Mouse (Mus musculus) E14TG2a.4 (cell line): ENCODE results near the gene Gys1.
"Not testable (repeated sequence)": the region's sequence is repeated elsewhere in the genome, so short reads cannot be mapped to it uniquely, and the experiment has no call there.

Experiments
- H3K27me3 ChIP-seq: 2 replicates; pipeline ENCODE4 v1.6.1; 2014; ENCODE audit warnings: low read length, control low read depth; ENCODE audit not compliant: insufficient read depth
- H3K36me3 ChIP-seq: 2 replicates; pipeline ENCODE4 v1.6.1; 2014; ENCODE audit warnings: low read length, control low read depth; ENCODE audit not compliant: insufficient read depth
- H3K4me1 ChIP-seq: replicated peaks from 2 replicates; pipeline ENCODE4 v1.6.1; 2014; ENCODE audit warnings: low read depth, low read length, control low read depth
- H3K4me3 ChIP-seq: replicated peaks from 2 replicates; pipeline ENCODE4 v1.5.1; 2014; ENCODE audit warnings: mild to moderate bottlenecking, low read length
- H3K9me3 ChIP-seq: 2 replicates; pipeline ENCODE4 v1.6.1; 2014; ENCODE audit warnings: low read length, control low read depth
- CTCF ChIP-seq: conservative IDR thresholded peaks from 2 replicates; pipeline ENCODE4 v1.5.1; 2014; ENCODE audit warnings: low read length
- NANOG ChIP-seq: IDR thresholded peaks from 2 replicates; pipeline ENCODE4 v1.6.1; 2014; ENCODE audit warnings: borderline replicate concordance, low read length, mixed read lengths
- POU5F1 ChIP-seq: IDR thresholded peaks from 2 replicates; pipeline ENCODE4 v1.6.1; 2014; ENCODE audit warnings: low read length, borderline replicate concordance

The Gys1 gene

DNA sequence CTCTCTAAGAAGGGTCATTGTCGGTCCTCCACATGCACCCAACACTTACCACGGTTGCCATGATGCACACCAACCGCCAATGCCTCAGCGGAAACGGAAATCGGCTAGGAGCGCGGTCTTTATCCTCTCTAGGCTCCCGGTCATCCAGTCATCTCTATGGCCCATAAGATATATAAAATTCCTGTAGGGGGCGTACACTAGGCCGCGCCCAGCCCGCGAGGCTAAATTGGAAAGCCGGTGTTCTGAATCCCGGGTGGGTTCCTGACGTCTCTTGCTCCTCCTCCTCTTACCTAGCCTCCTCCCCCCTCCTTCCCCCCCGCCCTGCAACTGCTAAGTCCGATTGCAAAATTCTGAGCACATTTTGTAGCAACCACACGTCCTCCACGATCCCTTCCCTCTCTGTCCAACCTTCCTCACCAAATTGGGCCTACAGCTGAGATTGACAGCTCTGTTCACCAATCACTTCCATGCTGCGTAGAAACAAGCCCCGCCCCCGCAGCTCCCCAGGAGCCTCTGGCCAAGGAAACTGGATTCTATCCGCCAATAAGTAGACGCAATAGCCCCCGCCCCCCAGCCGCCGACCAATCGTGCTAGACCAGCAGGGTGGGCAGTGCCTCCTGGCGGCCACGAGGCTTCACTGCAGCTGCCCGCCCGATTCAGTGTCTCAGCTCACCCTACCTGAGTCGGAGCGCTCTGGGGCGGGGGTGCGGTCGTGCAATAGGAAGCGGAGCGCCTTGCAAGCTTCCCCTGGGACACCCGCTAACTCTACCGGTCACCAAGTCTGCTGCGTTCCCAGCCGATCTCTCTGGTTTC lies at the start of gene Gys1:
TSS of gene Gys1 (plus strand) at position 642 of the 813 bp plus-strand sequence.
- TF ChIP-seq CTCF (peak; percentile 96), POU5F1 (no peak)
- Histone ChIP-seq H3K36me3 (peaks cover 45% of the 10 kb centered on the region), H3K4me3 (peak within 1 kb of the TSS; percentile 96), H3K4me1 (peaks cover 89% of the 10 kb centered on the region), H3K27me3 (no peaks in the 10 kb centered on the region), H3K9me3 (no peaks in the 10 kb centered on the region)

GRCm38 (mm10) chr7:45386077-45386476 lies 48.6 kb upstream of the Gys1 start:
- Histone ChIP-seq H3K4me1 (peaks cover 56% of the 10 kb centered on the region), H3K36me3 (peaks cover 98% of the 10 kb centered on the region), H3K4me3 (no peak overlapping the region), H3K27me3 (no peaks in the 10 kb centered on the region), H3K9me3 (no peaks in the 10 kb centered on the region)
- no peak for TF ChIP-seq POU5F1
- no peak for TF ChIP-seq CTCF
- TF ChIP-seq NANOG = no peak

- peak overlapping the region; percentile 89 for H3K4me3 ChIP-seq
- no peaks in the 10 kb centered on the region for H3K27me3 ChIP-seq
- H3K9me3 ChIP-seq = no peaks in the 10 kb centered on the region
- H3K4me1 ChIP-seq = peaks cover 44% of the 10 kb centered on the region
- TF ChIP-seq POU5F1 = no peak
- no peak for TF ChIP-seq CTCF
- TF ChIP-seq NANOG = no peak
- H3K36me3 ChIP-seq = peaks cover 44% of the 10 kb centered on the region
Observed at GRCm38 (mm10) chr7:45395129-45395541, 39.5 kb upstream of the Gys1 start.

- TF ChIP-seq POU5F1 (no peak), CTCF (no peak), NANOG (no peak)
- Histone ChIP-seq H3K36me3 (peaks cover 38% of the 10 kb centered on the region), H3K4me1 (peaks cover 42% of the 10 kb centered on the region), H3K27me3 (no peaks in the 10 kb centered on the region), H3K9me3 (no peaks in the 10 kb centered on the region), H3K4me3 (peak within 1 kb of the TSS; percentile 89)
Observed at GRCm38 (mm10) chr7:45395578-45396336, 38.9 kb upstream of the Gys1 start, which contains the start of gene Snrnp70. TSS of gene Snrnp70 (minus strand) at chr7:45395742.

- Histone ChIP-seq H3K4me3 (peak overlapping the region; percentile 76), H3K4me1 (peaks cover 44% of the 10 kb centered on the region), H3K36me3 (peaks cover 34% of the 10 kb centered on the region)
- H3K9me3 ChIP-seq, H3K27me3 ChIP-seq: not testable (repeated sequence)
Observed at GRCm38 (mm10) chr7:45396337-45396775, 38.3 kb upstream of the Gys1 start.

DNA sequence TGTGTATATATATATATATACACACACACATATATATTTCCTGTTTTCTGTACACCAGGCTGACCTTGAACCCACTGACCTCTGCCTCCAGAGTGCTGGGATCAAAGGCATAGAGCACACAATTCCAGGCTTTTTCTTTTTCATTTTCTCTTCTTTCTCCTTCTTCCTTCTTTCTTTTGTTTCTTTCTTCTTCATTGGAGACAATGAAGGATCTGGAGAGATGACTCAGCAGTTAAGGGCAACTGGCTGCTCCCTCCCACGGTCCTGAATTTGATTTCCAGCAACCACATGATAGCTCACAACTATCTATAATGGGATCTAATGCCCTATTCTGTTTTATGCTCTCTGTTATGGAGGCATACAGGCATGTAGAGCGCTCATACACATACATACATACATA lies 37.9 kb upstream of the Gys1 start:
- no peak for TF ChIP-seq NANOG
- TF ChIP-seq CTCF = no peak
- no peak for TF ChIP-seq POU5F1
- H3K9me3 ChIP-seq = no peaks in the 10 kb centered on the region
- peaks cover 30% of the 10 kb centered on the region for H3K36me3 ChIP-seq
- no peaks in the 10 kb centered on the region for H3K27me3 ChIP-seq
- H3K4me1 ChIP-seq = peaks cover 45% of the 10 kb centered on the region
- H3K4me3 ChIP-seq = no peak overlapping the region

- Histone ChIP-seq H3K27me3 (peaks cover 14% of the 10 kb centered on the region), H3K4me3 (no peak overlapping the region; the same call in 1 of the 2 replicates), H3K36me3 (no peaks in the 10 kb centered on the region), H3K9me3 (no peaks in the 10 kb centered on the region), H3K4me1 (peaks cover 30% of the 10 kb centered on the region)
- no peak for TF ChIP-seq NANOG
- peak; percentile 22 for TF ChIP-seq CTCF
- TF ChIP-seq POU5F1 = no peak
Observed at GRCm38 (mm10) chr7:45401521-45402085, 33.0 kb upstream of the Gys1 start.

- H3K36me3 ChIP-seq = no peaks in the 10 kb centered on the region
- H3K27me3 ChIP-seq = peaks cover 35% of the 10 kb centered on the region
- no peaks in the 10 kb centered on the region for H3K9me3 ChIP-seq
- H3K4me3 ChIP-seq = no peak overlapping the region
- TF ChIP-seq POU5F1 (no peak), CTCF (peak; percentile 52)
- peaks cover 45% of the 10 kb centered on the region for H3K4me1 ChIP-seq
Observed at GRCm38 (mm10) chr7:45403532-45404261, 30.9 kb upstream of the Gys1 start.
